Mouse (Mus musculus) left cerebral cortex, postnatal 4 days (tissue): ENCODE measurements at regions not wholly inside any gene's neighbourhood (a gene's known extent, or its start where the extent isn't known, plus 50 kb on each side); places are given as distances from the start of the nearest gene placed in this dataset.

ENCODE experiments used
- DNase-seq: peaks from one replicate; pipeline ENCODE4 v3.0.0-alpha.2; 2022
- intact Hi-C: fragments of 180-260 bp; cut with DNase I; formaldehyde crosslinking; loops from one replicate; pipeline ENCODE4 v1.15.1; 2025

DNA sequence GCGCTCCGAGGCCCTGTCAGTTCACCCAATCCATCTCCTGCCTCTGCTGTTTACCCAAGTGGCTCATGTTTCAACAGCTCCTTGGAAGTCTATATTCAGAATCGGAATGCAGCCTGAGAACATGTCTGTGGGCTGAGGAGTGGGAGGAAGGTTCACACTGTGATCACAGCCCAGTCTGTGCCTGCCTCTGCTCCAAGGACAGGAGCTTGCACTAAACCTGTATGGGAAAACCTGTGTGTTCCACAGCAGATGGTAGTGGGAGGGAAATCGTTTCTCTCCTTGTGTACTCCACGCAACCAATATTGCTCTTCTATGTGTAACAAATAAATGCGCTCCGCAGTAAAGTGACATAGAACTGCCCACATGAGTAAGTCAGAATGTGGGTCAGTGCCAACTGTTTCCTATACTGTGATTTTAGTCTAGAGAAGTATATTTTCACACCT, 514.0 kb upstream of the Epha7 start:
- intact Hi-C loops = no loop called here
- DNase-seq = no peak

DNA sequence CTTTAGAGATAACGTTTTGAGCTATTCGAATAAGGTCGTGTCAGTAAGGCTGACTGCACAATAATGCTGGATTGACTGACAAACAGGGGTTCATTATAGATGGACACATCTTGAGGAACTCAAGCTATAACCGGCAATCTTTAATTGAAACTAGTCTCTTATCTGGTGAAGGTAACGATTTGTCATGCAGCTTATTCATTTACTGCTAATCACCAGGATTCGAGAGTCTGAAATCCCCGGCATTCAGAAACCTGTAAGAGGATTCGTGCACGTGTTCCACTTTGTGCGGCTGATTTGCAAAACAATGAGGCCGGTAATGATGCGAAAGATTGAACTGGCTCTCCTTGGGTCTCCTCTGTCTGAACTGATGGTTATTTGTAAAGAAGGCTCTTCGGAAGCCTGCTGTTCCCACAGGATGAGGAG, 512.9 kb upstream of the Epha7 start:
- intact Hi-C loops = no loop called here
- peak; percentile 3 for DNase-seq

DNA sequence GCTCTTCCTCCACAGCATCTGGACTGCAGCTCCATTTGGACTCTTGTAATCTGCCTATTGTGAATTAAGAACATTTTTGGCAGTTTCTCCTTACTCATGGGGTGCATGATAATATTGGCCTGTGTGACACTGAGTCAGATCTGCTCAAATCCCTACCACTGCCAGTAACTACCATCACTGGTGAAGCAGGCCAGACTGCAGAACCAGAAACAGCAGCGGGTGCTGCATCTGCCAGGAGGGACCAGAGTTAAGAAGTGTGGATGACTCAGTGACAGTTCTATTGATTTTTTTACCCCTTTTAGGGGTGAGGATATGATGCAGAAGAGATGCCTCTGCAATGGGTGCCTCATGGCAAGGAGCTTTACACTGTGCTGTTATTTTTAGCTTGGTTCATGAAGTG, 511.2 kb upstream of the Epha7 start:
- intact Hi-C loops = no loop called here
- DNase-seq = peak; percentile 10

DNA sequence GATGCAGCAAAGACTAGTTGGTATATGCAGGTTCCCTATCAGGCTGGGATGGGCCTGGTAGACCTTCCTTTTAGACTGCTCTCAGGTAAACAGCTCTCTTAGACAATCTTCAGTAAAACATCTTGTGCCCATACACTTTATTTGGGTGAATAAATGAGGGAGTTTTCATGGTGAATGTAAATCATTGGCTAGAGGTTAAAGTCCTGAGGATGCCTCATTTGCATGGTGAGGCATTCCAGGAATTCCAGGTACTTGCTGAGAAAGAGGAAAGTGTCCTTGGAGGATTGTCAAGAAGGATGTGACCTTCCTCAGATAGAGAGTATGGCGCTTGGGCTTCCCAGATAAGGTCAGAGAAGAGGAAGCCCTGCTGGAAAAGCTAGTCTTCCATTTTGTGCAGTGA, 481.9 kb upstream of the Epha7 start:
- no peak for DNase-seq
- intact Hi-C loops = no loop called here

DNA sequence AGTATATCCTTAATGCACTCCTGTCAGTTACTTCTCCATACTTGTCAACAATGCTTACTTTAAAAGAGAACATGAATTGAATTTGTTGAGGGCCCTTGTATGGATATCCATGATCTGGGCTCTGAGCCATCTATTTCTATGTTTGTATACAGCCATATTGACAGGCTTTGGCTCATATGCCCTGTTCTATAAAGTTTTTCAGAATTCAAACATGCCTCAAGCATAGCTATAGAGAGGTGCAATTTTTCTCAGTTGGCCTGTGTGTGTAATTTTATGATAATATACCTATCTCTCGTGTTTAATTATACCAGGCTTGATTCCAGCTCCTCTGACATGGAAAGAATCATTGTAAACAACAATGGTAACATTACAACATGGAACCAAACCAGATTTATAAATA, 448.4 kb upstream of the Epha7 start:
- no peak for DNase-seq
- intact Hi-C loops = no loop called here

DNA sequence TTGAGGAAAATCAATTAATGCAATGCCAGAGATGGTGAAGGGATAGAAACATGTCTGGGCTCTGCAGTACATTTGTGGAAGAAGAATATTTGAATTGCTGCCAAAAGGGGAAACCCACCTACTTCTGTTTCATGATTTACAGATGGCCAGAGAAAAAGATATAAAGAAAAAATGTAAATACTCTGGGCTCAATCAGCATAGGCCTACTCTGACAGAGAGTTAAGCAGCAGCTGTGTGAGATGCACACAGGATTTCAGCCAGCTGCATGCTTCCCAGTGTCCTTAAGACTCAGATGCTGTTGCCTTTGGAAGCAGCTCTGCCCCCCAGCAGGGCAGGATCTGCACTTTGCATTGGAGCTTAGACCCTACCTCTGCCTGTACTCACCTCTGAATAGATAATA, 435.8 kb upstream of the Epha7 start:
- no peak for DNase-seq
- intact Hi-C loops = no loop called here

DNA sequence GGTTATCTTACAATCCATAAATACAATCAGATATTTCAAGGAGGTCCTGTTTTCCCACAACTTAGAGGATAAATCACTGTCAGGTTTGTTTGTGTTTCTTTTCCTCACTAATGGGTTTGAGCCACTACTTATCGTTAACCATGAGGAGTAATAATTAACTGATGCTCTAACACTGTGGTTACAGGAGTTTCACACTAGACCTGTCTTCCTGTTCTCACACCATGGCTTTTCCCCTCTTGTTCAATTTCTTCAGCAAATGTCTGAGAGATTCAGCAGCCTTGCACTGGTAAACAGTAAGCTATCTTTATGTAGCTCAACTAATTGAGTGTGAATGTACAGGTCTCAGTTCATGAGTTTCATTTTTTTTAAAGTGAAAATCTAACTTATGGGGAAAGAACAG, 434.3 kb upstream of the Epha7 start:
- intact Hi-C loops = no loop called here
- DNase-seq = no peak

DNA sequence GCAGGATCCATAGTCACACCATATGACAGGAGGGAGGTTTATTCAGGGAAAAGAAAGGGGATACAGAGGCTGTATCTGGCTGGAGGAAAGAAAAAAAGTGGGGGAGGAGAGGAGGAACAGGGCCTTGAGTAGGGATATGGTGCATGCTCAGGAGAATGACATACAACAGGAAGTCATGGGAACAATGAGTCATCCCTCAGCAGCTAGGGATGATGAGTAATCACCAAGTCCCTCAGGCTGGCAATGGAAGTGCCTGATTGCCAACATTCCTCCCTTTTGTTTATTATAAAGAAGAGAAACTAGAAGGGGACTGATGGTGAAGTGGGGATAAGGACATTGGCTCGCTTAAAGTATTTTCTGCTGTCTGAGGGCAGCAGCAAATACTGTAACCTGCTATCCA, 388.6 kb upstream of the Epha7 start:
- intact Hi-C loops = no loop called here
- DNase-seq = no peak

DNA sequence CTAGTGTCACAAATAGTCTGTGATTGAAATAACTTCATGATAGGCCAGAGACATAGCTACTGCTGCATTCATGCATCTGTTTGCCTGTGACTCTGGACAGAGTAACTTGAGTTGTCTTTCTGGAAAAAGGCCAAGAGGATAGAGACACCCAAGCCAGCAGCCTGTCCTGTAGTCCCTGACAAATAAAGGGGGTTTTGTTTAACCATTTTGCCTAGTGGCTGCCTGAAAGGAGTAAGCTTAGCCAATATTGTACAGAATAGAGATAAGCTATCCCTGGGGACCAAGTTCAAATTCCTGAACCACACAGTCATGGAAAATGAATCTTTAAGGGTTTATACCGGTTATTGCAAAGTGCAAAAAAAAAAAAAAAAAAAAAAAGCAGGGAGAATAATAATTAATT, 372.8 kb upstream of the Epha7 start:
- intact Hi-C loops = no loop called here
- DNase-seq = no peak

DNA sequence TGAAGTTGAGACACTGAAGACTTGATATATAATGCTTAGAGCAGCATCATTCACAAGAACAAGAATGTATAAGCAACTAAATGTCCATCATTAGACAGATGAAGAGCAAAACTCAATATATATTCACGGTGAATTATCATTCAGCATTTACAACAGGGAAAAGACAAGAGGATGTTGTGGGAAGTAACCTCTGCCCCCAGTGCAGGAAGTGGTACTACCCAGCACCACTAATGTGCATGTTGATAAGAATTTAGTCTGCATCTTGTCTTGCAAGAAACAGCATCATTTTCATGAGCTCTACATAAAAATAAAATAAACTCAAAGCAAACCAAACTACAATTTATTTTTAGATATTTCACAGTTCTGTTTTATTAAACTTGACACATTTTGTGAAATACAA, 359.8 kb upstream of the Epha7 start:
- no peak for DNase-seq
- intact Hi-C loops = no loop called here

DNA sequence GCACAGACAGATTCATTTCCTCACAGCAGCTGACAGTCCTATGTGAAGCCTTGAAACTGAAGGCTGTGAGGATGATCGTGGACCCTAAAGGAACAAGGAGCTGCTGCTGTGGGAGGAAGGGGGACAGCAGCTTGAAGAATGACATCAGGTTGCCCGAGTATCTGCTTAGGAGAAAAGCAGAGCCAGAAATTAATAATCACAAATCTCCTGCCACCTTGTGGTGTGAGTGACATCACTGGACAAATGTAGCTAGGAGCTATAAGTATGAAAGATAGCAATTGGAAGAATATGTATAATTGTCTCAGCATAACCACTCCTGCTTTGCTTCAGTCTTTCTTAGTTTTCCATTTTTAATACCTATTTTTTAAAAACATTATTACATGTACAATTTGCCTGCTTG, 356.6 kb upstream of the Epha7 start:
- peak; percentile 2 for DNase-seq
- intact Hi-C loops = no loop called here
